Mouse (Mus musculus) common myeloid progenitor, adult 5-6 weeks (primary cell): Measurements from ENCODE around the gene Olfr464. TPM values are rescaled to one million over a fixed set of nuclear protein-coding genes. Genes with fewer than 3 reads are reported as not detected.

Source experiments
- ATAC-seq: replicated peaks from 2 replicates; pipeline ENCODE4 v1.8.0; 2016; ENCODE audit warnings: low read depth, mild to moderate bottlenecking, moderate TSS enrichment, inconsistent platforms; ENCODE audit not compliant: poor library complexity, severe bottlenecking
- total RNA-seq: library from RNA; stranded (forward); fragments of 200-1000, 187-1606 nt; gene quantifications from 2 replicates; pipeline ENCODE4 v1.2.3, GENCODE M21; 2017

The Olfr464 gene
- not detected in 2 replicates for total RNA-seq

DNA sequence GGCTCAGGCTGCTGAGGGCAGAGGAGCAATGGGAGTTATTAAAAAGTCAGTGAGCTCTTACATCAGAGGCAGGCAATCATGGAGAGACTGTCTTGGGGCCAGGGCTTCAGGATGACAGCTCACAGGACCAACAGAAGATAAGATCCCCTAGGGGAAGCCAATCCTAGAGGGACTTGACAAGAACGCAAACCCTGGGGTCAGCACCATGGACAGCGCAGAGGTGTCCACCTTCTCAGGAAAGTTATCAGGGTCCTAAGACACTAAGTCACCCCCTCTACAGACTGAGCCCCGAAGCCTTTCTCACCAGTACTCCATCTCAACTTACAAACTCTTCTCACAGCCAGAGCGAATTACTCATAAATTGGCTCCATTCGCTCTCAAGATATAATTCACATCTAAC is at the start of gene Olfr464:
Gene Olfr464, minus strand, starts transcription at position 2 of the 400 bp plus-strand sequence.
- no peak for ATAC-seq

DNA sequence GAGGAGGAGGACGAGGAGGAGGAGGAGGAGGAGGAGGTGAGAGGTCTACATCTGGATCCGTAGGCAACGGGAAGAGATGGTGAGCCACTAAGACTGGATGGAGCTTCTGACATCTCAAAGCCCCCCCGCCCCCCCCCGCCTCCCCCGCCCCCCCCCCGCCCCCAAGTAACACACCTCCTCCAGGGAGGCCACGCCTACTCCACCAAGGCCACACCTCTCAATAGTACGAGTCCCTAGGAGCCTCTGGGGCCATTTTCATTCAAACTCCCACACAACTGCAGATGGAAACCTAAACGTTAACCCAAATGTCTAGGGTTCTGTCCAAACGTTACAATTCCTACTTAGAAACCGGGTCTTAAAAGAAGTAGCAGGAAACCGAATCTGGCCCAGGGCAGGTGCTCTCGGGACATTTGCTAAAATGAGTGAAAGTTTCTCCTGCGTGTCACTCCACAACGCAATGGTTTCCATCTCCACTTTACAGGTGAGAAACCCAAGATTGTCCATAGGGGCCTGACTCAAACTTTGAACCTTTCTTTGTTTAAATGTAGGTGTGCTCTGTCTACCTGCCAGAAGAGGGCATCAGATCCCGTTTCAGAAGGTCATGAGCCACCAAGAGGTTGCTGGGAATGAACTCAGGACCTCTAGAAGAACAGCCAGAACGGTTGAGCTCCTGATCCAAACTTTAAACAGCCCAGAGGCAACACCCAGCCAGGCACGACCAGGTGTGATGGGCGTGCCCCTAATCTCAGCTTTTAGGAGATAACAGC is 47.8 kb upstream of the Olfr464 start:
- no peak for ATAC-seq

DNA sequence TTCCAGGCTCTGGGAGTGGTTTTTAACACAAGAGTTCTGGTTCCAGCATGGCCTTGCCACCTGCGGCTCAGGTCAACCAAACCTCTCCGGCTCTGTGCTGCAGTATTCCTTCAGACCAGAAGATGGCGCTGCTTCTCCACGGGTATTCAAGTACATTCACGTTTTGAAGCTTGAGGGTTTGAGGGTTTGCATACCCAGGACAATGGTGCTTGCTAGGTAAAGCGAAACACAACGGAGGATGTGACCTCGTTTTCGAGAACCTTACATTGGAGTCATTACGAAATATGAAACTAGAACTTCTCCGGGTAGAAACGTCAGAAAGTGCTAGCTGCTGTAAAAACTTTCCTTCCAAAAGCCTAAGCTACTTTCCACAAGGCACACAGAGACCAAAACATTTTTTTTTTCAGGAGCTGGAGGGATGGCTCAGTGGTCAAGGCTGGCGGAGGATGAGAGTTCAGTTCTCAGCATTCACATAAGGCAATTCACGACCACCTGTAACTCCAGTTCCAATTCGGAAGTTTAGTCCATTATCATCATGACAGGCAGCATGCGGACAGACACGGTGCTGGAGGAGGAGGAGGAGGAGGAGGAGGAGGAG is 47.0 kb upstream of the Olfr464 start:
- ATAC-seq = peak; percentile 92

DNA sequence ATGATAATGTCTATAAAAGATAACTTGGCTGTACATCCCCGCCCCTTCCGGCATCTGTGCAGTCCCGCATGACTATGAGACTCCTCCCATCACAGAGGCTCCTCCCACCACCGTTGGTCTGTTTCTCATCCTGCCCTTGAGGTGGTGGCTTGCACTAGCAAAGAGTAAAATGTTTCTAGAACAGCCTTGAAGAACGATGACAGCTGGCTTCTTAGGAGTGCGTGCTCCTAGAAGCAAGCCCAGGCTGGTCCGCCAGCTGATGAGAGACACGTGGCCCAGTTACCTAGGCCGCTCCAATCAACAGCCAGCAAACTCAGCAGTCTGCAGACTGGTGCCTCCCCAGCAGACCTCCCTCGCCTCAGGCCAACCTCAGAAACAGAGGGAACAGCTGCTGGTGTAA is 45.4 kb upstream of the Olfr464 start:
- no peak for ATAC-seq

DNA sequence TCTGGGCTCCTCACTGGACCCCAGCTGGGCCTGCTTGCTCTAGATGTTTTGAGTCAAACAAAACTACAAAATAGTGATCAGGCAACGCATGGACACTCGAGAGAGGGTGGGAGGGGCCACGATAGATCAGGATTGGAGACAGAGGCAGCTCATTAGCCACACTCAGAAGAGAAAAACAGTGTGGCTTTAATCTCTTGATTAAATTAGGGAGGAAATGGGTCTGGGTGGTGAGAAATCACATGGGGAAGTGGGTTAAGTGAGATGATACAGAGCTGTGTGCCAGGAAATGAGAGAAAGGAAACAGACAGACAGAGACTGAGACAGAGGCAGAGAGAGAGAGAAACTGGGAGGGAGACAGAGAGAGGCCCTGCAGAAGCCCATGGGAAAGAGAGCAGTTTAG is 44.5 kb upstream of the Olfr464 start:
- ATAC-seq = no peak

DNA sequence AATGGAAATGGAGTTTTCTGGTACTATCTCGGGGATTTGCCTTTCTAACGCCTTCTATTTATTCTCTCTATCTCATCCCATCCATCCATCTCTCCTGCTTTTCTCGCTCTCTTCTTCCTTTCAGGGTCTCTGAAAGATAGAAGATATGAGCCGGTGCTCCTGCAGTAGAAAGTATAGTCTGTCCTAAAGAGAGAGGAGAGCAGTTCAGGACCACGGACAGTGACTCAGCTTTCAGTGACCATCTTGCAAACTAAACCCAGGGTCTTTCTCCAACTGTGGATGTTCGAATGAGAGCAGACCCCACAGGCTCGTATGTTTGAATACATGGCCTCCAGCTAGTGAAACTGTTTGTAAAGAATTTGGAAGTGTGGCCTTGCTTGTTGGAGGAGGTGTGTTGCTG is 36.3 kb upstream of the Olfr464 start:
- ATAC-seq = no peak

DNA sequence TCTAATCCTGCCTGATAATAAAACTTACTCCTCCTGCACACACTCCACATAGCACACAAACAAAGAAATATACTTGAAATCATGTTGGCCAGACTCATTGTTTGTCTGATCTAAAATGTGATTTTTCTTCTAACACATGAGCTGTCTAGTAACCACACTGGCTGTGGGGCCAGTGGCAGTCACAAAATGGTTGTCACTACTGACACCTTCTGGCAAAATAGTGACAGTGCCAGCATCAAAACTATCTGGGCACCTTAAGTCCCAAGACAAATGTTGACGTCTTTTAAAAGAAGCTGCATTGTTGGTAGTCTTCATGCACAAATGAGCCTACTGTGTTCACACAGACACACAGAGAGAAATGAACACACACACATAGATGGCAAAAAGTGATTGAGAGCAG is 34.4 kb upstream of the Olfr464 start:
- ATAC-seq = peak; percentile 80

DNA sequence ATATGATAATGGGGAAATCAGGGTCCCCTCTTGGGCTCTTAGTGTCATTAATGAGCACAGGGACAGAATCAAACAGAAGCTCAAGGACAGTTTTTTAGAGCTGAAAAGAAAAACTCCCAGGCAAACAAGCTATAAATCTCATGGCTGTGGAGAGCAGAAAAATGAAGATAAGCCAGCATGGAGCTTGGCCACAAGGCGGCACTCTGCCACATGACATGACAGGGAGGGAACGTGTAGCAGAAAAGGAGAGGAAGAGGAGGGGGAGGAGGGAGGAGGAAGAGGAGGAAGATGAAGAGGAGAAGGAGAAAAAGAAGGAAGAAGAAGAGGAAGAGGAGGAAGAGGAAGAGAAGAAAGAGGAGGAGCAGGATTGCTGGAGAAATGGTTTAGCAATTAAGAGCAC is 29.2 kb upstream of the Olfr464 start:
- ATAC-seq = 0 out of 2 replicates have a peak, but pooled peaks have one; percentile 54

DNA sequence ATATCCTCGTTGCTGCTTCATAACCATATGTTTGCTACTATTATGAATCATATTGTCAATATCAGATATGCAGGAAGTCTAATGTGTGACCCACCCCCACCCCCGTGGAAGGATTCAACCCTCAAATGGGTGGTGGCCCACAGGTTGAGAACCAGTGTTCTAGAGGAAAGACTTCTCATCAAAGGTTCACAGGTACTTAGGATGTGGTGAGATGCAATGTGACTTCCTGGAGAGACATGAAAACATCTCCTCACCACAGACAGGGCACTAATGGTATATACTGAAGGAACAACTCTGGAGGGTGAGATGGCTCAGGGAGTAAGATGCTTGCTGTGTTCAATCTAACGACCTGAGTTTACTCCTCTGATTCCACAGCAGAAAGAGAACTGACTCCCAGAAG is 14.7 kb upstream of the Olfr464 start:
- ATAC-seq = no peak

DNA sequence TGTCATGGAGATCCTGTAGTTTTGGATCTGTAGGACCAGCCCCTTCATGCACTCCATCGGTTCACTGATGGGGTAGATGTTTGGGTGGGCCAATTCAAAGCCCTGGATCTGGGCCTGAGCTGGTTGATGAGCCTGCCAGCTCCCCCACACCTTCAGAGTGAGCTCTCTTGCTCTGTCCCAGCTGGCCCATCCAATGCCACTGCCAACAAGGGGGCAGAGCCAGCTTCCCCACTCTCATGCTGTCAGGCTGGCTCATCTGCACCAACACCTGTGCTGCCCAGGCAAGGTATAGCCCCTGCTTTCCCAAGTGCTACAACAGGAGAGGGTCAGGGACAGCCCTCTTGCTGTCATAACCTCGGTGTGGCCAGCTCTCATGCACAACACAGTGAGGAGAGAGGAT is 13.0 kb upstream of the Olfr464 start:
- ATAC-seq = no peak

DNA sequence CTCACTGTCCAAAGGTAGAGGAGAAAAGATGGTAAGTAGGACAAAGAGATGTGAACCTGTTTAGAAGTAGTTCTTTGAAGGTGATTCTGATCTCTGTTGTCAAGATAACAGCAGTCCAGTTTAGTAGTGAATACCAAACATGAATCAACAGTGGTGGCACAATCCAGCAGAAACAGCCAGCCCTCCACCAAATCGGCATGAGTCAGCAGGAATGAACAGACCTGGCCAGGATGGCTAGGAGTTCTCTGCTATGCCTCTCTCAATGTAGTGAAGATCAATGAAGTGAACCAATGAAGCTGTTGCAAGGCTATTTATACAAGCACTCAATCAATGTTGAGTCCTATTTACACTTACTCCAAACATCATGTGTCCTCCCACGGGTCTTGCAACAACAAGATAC is 9.6 kb upstream of the Olfr464 start:
- no peak for ATAC-seq

DNA sequence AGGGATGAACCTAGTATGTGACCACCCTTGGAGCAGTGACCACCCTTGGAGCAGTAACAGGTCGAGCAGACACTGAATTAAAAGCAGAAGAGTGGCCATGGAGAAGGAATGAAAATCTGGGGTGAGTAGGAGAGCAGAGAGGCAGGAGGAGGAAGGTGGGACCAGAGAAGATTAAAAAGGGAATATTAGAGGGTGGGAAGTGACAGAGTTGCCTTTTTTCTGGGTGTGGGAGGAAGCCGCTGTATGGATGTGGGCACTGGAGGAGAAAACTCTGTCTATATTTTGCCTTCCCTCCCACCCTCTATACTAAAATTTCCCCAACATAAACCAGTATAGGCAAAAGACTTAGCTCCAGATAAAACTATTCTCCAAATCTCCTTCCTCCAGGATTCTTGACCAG is 466 bp downstream of the Olfr464 start:
- no peak for ATAC-seq

DNA sequence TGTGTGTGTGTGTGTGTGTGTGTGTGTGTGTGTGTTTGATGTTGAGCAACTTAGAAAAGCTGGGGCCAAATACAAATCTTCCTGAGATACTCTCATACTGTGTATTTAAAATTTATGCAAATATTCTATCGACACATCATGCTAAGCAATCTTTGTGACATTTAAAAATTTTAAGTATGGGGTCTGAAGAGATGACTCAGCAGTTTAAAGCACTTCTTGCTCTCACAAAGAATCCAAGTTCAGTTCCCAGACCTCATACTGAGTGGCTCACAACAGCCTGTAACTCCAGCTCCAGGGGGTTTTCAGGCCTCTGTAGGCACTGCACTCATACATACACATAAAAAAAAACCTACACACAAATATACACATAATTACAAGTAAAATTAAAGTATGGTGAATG is 4.8 kb downstream of the Olfr464 start:
- no peak for ATAC-seq

DNA sequence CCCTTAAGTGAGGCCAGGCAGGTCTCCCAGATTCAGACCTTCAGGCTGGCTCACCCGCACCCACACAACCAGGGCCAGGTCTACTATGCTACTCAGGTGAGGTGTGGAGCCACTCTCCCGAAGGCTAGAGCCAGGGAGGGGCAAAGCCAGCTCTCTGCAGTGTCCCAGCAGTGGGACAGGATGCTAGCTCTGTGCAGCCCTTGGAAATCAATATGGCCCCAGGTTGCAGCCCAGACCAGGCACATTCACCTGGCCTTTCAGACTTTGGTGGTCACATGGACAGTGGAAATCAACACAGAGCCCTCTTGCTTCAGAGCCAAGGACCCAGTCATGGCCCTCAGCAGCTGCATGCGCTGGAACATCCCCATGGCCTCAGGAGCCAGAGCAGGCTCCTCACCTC is 16.4 kb downstream of the Olfr464 start:
- no peak for ATAC-seq

DNA sequence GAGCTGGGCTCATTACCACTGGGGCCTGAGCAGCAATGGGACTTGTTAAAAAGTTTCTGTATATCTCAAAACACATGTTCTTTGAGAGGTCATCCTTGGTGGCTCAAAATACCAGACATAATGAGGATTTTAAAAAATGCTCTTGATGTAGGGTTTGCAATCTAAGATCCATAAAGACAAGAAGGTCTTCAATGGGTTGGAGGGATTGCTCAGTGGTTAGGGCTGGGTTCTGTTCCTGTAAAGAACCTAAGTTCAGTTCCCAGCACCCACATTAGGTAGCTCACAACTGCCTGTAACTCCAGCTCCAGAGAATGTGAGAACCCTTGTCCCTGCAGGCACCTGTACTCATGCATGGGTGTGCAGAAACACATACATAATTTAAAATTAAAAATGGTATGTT is 23.5 kb downstream of the Olfr464 start, which contains the start of gene Olfr463:
Gene Olfr463, minus strand, starts transcription at position 101 of the 400 bp plus-strand sequence.
- ATAC-seq = no peak

DNA sequence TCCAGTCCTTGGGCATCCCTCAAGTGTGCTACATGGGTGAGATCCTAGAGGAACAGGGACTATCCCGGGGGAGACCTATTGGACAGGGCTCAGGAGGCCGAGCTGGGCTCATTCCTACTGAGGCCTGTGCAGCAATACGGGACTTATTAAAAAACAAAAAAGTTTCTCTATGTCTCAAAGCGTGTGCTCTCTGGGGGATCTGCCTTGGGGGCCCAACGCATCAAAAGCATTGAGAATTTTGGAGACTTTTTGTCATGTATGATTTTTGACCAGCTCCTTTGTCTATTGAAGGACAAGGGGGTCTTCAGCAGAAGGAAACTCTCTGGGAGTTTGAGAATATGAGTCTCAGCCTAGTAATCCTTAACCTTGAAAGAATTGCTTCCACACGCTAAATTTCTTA is 28.6 kb downstream of the Olfr464 start, which contains the start of gene Olfr462:
Gene Olfr462, minus strand, starts transcription at position 101 of the 400 bp plus-strand sequence.
- ATAC-seq = no peak

DNA sequence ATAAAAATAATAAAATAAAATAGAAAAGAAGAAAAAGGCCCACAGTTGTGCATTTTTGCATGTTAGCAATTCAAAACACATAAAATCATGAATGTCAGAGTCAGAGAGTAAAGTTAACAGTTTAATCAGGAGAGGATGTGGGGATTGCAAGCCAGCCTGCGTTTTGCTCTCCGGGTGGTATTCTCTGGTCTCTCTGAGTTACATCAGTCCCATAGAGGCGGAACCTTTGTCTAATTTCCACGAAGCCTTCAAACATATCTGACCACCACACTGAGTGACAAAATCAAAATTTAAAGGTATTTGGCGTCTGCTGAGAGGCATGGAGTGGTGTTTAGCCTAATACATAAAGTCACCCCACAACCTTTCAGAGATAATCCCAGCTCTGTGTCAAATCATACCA is 35.9 kb downstream of the Olfr464 start:
- ATAC-seq = no peak

DNA sequence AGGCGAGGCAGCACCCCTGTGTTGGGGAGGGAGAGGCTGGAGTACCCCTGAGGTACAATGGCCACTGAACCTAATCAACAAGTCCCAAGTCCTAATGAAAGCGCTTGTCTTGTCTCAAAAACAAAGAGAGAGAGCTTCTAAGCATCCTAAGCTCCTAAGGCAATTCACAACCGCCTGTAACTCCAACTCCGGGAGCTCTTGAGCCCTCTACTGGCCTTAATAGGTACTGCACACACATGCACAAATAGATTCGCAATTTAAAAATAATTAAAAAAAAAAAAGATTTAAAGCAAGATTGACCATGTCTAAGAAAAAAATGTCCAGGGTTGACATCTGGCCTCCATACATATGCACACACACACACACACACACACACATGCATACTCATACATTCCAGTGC is 37.3 kb downstream of the Olfr464 start:
- ATAC-seq = 0 out of 2 replicates have a peak, but pooled peaks have one; percentile 66

DNA sequence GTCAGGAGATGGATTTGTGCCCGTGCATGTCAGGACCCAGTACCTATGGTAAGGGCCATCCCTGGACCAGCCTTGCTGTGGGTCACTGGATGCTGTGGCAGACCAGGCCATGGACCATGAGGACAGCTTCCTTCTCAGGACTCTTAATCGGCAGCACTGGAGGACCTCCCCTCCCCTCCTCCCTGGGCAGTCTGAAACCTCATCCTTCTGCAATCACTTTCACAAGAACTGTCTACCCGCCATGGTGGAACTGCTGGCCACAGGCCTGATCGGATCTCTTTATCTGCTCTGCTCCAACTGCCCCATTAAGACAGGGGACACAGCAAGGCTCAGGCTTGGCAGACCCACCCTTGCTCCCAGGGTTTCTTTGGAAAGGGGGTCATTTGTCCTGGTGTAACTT is 39.1 kb downstream of the Olfr464 start:
- 0 out of 2 replicates have a peak, but pooled peaks have one; percentile 42 for ATAC-seq

DNA sequence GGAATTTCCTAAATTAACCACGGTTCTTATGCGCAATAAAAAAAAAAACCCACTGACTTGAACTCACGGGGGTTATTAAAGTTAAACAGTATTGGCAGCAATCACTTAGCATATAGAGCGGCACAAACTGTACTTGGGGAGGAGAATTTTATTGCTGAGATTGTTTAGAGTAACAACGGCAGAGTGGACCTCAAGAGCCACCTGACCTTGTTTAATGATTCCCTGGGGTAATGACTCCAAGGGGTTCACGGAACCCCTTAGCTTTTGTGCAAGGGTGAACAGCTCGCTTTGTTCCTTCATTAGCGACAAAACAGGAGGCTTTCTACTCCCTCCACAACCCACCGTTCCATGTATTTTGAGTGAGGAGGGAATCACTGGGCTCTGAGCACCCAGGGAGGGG is 40.9 kb downstream of the Olfr464 start:
- ATAC-seq = no peak

DNA sequence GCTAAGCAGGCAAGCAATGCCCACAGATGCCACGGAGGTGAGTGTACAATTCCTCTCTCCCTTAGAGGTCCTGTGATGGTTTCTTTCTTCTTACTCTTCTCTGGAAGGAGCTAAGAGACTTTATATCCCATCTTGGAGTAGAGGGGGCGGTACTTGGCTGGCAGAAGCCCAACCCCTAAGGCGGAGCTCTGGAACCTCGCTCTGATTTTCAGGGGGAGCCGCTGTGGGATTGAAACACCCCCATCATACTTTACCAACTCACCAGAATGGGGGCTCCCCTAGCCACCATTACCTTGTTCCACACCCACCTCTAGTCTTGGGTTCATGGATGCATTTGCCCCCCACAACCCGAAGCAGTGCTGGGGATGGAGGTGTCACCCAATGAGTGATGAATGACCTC is 45.3 kb downstream of the Olfr464 start, which contains the start of gene Epx:
Gene Epx, minus strand, starts transcription at position 101 of the 400 bp plus-strand sequence.
- no peak for ATAC-seq

DNA sequence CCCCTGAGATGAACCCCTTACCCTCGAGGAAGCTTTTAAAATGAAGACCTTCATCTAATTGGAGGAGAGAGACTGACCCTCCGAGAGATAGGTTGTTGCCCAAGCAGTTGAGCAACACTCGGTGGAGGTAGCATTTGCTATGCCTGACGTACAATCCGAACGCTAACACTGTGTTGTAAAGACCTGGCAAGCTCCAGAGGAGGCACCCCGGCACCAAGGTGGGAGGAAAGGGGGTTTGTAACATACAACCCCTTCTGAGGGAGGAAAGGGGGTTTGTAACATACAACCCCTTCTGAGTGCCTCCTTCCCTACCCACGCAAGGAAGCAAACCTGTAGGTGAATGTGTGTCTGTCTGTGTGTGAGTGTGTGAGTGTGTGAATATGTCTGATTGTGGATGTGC is 49.0 kb downstream of the Olfr464 start:
- no peak for ATAC-seq
